Mouse (Mus musculus): ENCODE results near the gene Adm.

DNA sequence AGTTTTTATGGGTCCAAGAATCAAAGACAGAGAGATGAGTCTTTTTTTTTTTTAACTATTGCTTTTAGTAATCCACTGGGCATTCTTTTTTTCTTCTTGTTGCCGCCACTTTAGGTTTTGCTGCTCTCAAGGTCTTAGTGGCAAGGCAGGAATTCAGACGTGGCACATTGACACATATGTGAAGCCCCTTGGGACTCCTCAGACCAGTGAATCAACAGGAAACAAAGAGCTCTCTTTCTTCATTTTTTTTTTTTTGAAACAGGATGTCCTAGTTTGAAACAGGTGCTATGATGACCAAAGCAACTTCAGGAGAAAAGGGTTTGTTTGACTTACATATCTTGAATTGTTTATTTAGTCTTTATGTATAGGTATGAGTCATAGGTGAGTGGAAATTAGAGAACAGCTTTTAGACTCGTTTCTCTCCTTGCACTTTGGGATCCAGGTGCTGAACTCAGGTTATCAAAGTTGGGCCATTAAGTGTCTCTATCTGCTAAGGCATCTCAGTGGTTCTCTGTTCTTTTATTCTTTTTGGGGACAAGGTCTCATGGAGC lies 31.0 kb downstream of the Adm start:
- TF ChIP-seq POLR2A (IDR thresholded peaks at IDR 0.05; ENCODE audit: extremely low read depth, insufficient read depth, low read length) (no peak), CTCF (IDR thresholded peaks at IDR 0.05; ENCODE audit: extremely low read depth, insufficient read depth, low read length) (no peak)

Measured in cortical plate, adult 2 months (tissue).